Mouse (Mus musculus) thymus, postnatal 36 days (tissue): ENCODE measurements around the gene Tff2.

ENCODE experiments used
- DNase-seq, 2 experiments: peaks; one replicate each; pipeline ENCODE4 v3.0.0; 2022; ENCODE audit warnings: mixed read lengths in 2 of 2

Gene Tff2

GRCm38 (mm10) chr17:31136291-31136690 lies 7.8 kb downstream of the Tff2 start:
- no peak for DNase-seq

- no peak for DNase-seq
Observed at GRCm38 (mm10) chr17:31134913-31135312, 9.2 kb downstream of the Tff2 start.

- DNase-seq: no peak
Observed at GRCm38 (mm10) chr17:31133776-31134175, 10.3 kb downstream of the Tff2 start.

- no peak for DNase-seq
Observed at GRCm38 (mm10) chr17:31131269-31131821, 12.7 kb downstream of the Tff2 start.

GRCm38 (mm10) chr17:31129452-31129851 lies 14.6 kb downstream of the Tff2 start, which contains the start of gene Tff3:
TSS of gene Tff3 (minus strand) at chr17:31129646.
- no peak for DNase-seq

- no peak for DNase-seq
Observed at GRCm38 (mm10) chr17:31128708-31129318, 15.3 kb downstream of the Tff2 start.

- DNase-seq: no peak
Observed at GRCm38 (mm10) chr17:31125548-31126266, 18.4 kb downstream of the Tff2 start.

GRCm38 (mm10) chr17:31121975-31122374 lies 22.1 kb downstream of the Tff2 start:
- peak; percentile 63 to 71 for DNase-seq

GRCm38 (mm10) chr17:31119429-31119828 lies 24.7 kb downstream of the Tff2 start:
- peak; percentile 81 to 82 for DNase-seq

GRCm38 (mm10) chr17:31117946-31118345 lies 26.1 kb downstream of the Tff2 start:
- DNase-seq: no peak

- no peak for DNase-seq
Observed at GRCm38 (mm10) chr17:31116063-31116462, 28.0 kb downstream of the Tff2 start.

GRCm38 (mm10) chr17:31113191-31113856 lies 30.8 kb downstream of the Tff2 start:
- no peak for DNase-seq

- no peak for DNase-seq
Observed at GRCm38 (mm10) chr17:31108388-31108787, 35.7 kb downstream of the Tff2 start.

GRCm38 (mm10) chr17:31103823-31104222 lies 40.3 kb downstream of the Tff2 start:
- no peak for DNase-seq

- no peak for DNase-seq
Observed at GRCm38 (mm10) chr17:31103007-31103570, 41.0 kb downstream of the Tff2 start.

GRCm38 (mm10) chr17:31098788-31099187 lies 45.3 kb downstream of the Tff2 start:
- no peak for DNase-seq

- DNase-seq: no peak
Observed at GRCm38 (mm10) chr17:31096893-31097292, 47.2 kb downstream of the Tff2 start.

GRCm38 (mm10) chr17:31095570-31095969 lies 48.5 kb downstream of the Tff2 start:
- no peak for DNase-seq

GRCm38 (mm10) chr17:31094781-31095180 lies 49.3 kb downstream of the Tff2 start:
- no peak for DNase-seq
